Comparison of ENCODE assay signal across 8 mouse cellular contexts in the genomic region with DNA sequence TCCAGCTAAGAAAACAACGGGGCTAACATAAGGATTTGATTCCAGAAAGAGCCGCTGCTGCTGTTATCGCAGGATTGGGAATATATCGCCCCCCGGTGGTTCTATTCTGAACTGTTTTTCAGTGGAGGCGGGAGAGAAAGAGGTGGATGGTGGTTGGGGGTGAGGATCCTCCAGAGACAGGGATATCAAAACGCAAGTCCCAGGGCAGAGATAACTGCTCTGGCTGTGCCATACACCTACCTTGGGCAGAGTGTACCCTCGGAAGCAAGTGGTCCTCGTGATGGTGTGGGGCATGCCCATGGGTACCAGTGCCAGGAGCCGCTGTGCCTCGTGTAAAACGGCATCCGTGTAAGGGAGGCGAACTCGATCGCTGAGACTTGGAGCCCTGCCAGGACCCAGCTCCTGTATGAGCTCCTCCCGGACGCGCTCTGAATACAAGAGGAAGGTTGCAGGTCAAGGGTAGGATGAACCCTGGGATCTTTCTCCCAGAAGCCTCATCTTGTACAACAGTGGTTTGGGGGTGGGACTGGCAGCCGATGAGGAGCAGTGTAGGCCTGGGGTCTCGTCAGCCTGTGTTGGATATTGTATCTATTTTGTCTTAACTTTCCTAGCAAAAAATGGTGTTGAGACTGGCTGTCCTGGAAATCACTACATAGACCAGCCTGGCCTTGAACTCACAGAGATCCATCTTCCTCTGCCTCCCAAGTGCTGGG. TPM values are rescaled to one million over a fixed set of nuclear protein-coding genes. Genes with fewer than 3 reads are reported as not detected.
A peak's percentile ranks its signal among the peaks of the same experiment; 100 is the strongest.
DNase-seq lines count a peak whose midpoint lies in the region; ATAC-seq and TF ChIP-seq lines count a peak whose summit lies in the region.

No protein-coding gene starts in this region.

- whole genome bisulfite sequencing in intestine, postnatal 0 days, result 23% methylated on average over 21 of the region's 21 CpGs
- 36% methylated on average over 21 of the region's 21 CpGs for WGBS in midbrain, embryonic 11.5 days

- ATAC-seq in granulocyte monocyte progenitor cell, adult 5-6 weeks (replicated peaks; ENCODE audit: poor library complexity, severe bottlenecking), result peak; percentile 82
- ATAC-seq in intestine, postnatal 0 days, result 0 out of 2 replicates have a peak, but pooled peaks have one; percentile 28
- ATAC-seq in midbrain, embryonic 11.5 days (ENCODE audit: low FRiP score), result peak; percentile 51

- H3K4me2 ChIP-seq in intestine, postnatal 0 days (replicated peaks; ENCODE audit: low read depth), result peak overlapping the region; percentile 48
- H3K4me2 ChIP-seq in midbrain, embryonic 11.5 days, result peak overlapping the region; percentile 22; the same call in 1 of the 2 replicates

- H3K4me1 ChIP-seq in intestine, postnatal 0 days (replicated peaks; ENCODE audit: control insufficient read depth, insufficient read depth, low read length), result no peaks in the 10 kb centered on the region; the same call in 1 of the 2 replicates
- no peaks in the 10 kb centered on the region for H3K4me1 ChIP-seq in midbrain, embryonic 11.5 days (ENCODE audit: control insufficient read depth, insufficient read depth, low read length)

- DNase-seq in urinary bladder, postnatal 14 days (ENCODE audit: low spot score), result peak; percentile 81
- no peak for DNase-seq in urinary bladder, adult 2 months (ENCODE audit: low spot score)
- DNase-seq in embryo, embryonic 10.5 days (ENCODE audit: low spot score), result peak; percentile 94
- DNase-seq in left cerebral cortex, postnatal 25 days (ENCODE audit: low spot score in 2 of 2), result peak; percentile 76 to 85
- DNase-seq in midbrain, embryonic 11.5 days (ENCODE audit: low spot score, missing footprints), result peak; percentile 98
- DNase-seq in right cerebral cortex, postnatal 4 days, result peak; percentile 76

- H3K27me3 ChIP-seq in intestine, postnatal 0 days (replicated peaks; ENCODE audit: control insufficient read depth, insufficient read depth, low read length), result no peaks in the 10 kb centered on the region
- H3K27me3 ChIP-seq in midbrain, embryonic 11.5 days (ENCODE audit: control insufficient read depth, insufficient read depth, low read length), result no peaks in the 10 kb centered on the region

- TF ChIP-seq CTCF in intestine, postnatal 0 days (IDR thresholded peaks at IDR 0.05; ENCODE audit: low read depth), result peak; percentile 88

- no peaks in the 10 kb centered on the region for H3K9me3 ChIP-seq in intestine, postnatal 0 days (ENCODE audit: control insufficient read depth)
- no peaks in the 10 kb centered on the region for H3K9me3 ChIP-seq in midbrain, embryonic 11.5 days (ENCODE audit: control insufficient read depth, low read length)

- H3K36me3 ChIP-seq in intestine, postnatal 0 days (ENCODE audit: control insufficient read depth, insufficient read depth), result peaks cover 22% of the 10 kb centered on the region; the same call in 1 of the 2 replicates
- H3K36me3 ChIP-seq in midbrain, embryonic 11.5 days (ENCODE audit: control insufficient read depth, insufficient read depth, low read length), result no peaks in the 10 kb centered on the region

- H3K9ac ChIP-seq in intestine, postnatal 0 days (ENCODE audit: low read depth, low read length), result 0 out of 2 replicates have a peak overlapping the region, but pooled peaks have one; percentile 7
- H3K9ac ChIP-seq in midbrain, embryonic 11.5 days (ENCODE audit: low read length), result no peak overlapping the region

- no peak overlapping the region for H3K4me3 ChIP-seq in intestine, postnatal 0 days (ENCODE audit: low read depth, low read length)
- H3K4me3 ChIP-seq in midbrain, embryonic 11.5 days (ENCODE audit: low read depth, low read length), result no peak overlapping the region

- intact Hi-C loops in left cerebral cortex, postnatal 25 days (cut with DNase I), result loop anchor here (1.0 kb wide), 1 partner anchor 49 kb away; no protein-coding TSS in a partner anchor

- H3K27ac ChIP-seq in intestine, postnatal 0 days (ENCODE audit: low read depth, low read length), result no peak overlapping the region
- no peak overlapping the region for H3K27ac ChIP-seq in midbrain, embryonic 11.5 days (ENCODE audit: low read depth, low read length)

RNA-seq across cellular contexts. Expression of a gene that starts 10.9 kb away (rescaled TPM):
- 28.4 and 30.1 TPM in 2 replicates for polyA plus RNA-seq in urinary bladder, adult 2 months (2012; rRNA removed)
- total RNA-seq in granulocyte monocyte progenitor cell, adult 5-6 weeks (2014; fragmentation: Nextera tagmentation), result not detected in 2 replicates
- total RNA-seq in granulocyte monocyte progenitor cell, adult 5-6 weeks (2017), result not detected in 2 replicates
- 9.7 and 11.6 TPM in 2 replicates for polyA plus RNA-seq in intestine, postnatal 0 days (2015; fragmentation: Nextera tagmentation; extraction: Ambion mirVana)
- total RNA-seq in left cerebral cortex, postnatal 25 days (2021), result 1 to 10 TPM; 1.6 to 4.9 TPM
- polyA plus RNA-seq in midbrain, embryonic 11.5 days (2014; fragmentation: Nextera tagmentation; extraction: Ambion mirVana), result 0.10 TPM in 1 of 2 replicates, not detected in the other

RNA-seq across cellular contexts. Expression of a gene that starts 17.3 kb away (rescaled TPM):
- 92.8 and 117 TPM in 2 replicates for polyA plus RNA-seq in urinary bladder, adult 2 months (2012; rRNA removed)
- total RNA-seq in granulocyte monocyte progenitor cell, adult 5-6 weeks (2014; fragmentation: Nextera tagmentation), result 1.0 and 4.0 TPM in 2 replicates
- 0.43 and 5.5 TPM in 2 replicates for total RNA-seq in granulocyte monocyte progenitor cell, adult 5-6 weeks (2017)
- polyA plus RNA-seq in intestine, postnatal 0 days (2015; fragmentation: Nextera tagmentation; extraction: Ambion mirVana), result 52.1 and 58.8 TPM in 2 replicates
- 10 to 100 TPM; 33.6 to 37.2 TPM for total RNA-seq in left cerebral cortex, postnatal 25 days (2021)
- 17.4 and 21.8 TPM in 2 replicates for polyA plus RNA-seq in midbrain, embryonic 11.5 days (2014; fragmentation: Nextera tagmentation; extraction: Ambion mirVana)

RNA-seq across cellular contexts. Expression of a gene that starts 51.2 kb away (rescaled TPM):
- polyA plus RNA-seq in urinary bladder, adult 2 months (2012; rRNA removed), result 18.9 and 44.9 TPM in 2 replicates
- 146 and 152 TPM in 2 replicates for total RNA-seq in granulocyte monocyte progenitor cell, adult 5-6 weeks (2014; fragmentation: Nextera tagmentation)
- total RNA-seq in granulocyte monocyte progenitor cell, adult 5-6 weeks (2017), result 146 and 175 TPM in 2 replicates
- polyA plus RNA-seq in intestine, postnatal 0 days (2015; fragmentation: Nextera tagmentation; extraction: Ambion mirVana), result 32.1 TPM in 2 replicates
- total RNA-seq in left cerebral cortex, postnatal 25 days (2021), result 100 to 1,000 TPM in 1 of 2 experiments, 10 to 100 TPM in 1; 98.4 to 105 TPM
- polyA plus RNA-seq in midbrain, embryonic 11.5 days (2014; fragmentation: Nextera tagmentation; extraction: Ambion mirVana), result 69.2 and 74.2 TPM in 2 replicates

Comparison
In these comparisons a context has a peak if more than half of its experiments do, and no peak if none do; other contexts are left out.
1. ATAC-seq: peak in every context shown above with its lines; median percentile 82 in granulocyte monocyte progenitor cell, adult 5-6 weeks; 51 in midbrain, embryonic 11.5 days; 28 in intestine, postnatal 0 days.